Mouse (Mus musculus) thymus, postnatal 25 days (tissue): ENCODE measurements around the gene Zdhhc5.
"Not testable (repeated sequence)": the region's sequence is repeated elsewhere in the genome, so short reads cannot be mapped to it uniquely, and the experiment has no call there.

Experiments
- DNase-seq: peaks from one replicate; pipeline ENCODE4 v3.0.0; 2022

Zdhhc5 gene

DNA sequence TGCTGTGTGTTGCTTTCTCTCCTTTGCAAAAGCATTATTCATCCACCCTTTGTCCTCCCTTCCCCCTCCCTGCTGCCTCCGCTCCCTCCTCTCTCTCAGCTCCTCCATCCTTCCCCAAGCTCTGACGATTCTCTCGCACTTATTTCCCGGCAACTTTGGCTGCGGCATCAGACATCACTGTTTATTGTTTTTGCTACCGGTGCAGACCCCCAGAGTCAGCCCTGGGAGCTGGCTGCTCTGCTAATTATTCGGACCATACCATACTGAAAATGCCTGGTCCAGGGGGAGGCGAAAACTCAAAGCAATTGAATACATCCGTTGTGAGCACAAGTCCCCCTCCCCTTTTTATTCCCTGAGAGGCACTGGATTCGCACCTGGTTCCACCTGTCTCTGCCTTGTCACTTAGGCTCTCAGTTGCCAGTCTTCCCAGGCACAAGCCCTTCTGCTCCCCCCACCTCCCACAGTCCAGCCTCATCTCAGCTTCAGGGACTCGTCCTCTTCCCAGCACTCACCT, 19.4 kb upstream of the Zdhhc5 start:
- no peak for DNase-seq

DNA sequence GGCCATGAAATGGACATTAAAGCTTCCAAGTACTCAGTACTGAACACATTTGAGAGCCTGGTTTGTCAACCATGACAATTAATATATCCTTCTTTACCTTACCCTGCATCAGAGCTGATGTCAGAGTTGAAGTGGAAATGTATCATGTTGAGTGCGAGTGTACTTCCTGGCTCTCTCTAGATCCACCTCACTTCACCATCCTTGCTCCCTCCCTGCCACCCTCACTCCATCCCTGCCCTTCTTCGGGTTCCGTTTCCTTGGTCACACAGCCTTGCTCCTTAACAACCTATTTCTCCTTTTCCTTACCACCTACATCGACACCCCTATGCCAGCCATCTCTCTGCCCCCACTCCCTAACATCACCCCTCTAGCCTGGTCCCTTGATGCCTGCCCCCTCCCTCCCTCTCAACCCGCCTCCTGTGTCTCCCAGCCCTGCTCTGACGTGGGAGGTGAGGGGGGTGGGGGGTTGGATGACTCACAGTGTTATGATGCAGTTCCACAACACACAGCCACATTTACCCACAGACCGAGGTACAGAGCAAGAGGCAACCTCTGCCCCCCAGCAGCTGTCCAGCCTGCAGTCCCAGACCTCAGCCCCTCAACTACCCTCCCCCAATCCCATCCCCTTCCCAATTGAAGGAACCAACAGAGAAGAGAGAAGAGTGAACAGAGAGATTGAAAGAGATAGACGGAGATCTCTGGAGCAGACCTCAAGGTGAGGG, 18.8 kb upstream of the Zdhhc5 start, which contains the start of gene Ypel4:
Gene Ypel4 (plus strand): TSS at position 480 of the 722 bp plus-strand sequence.
- no peak for DNase-seq

DNA sequence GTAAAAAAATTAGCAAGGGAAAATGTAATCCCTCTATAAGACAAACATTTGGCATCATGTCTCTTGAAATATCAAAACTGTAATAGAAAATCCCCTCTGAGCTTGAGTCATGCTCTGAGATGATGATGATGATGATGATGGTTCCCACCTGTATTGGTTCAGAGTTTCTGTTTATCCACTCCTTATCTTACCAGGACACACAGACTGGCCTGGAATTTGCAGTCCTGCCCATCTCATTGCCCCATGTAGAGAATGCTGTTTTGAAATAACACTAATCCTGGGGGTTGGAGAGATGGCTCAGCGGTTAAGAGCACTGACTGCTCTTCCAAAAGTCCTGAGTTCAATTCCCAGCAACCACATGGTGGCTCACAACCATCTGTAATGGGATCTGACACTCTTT, 17.4 kb upstream of the Zdhhc5 start:
- no peak for DNase-seq

DNA sequence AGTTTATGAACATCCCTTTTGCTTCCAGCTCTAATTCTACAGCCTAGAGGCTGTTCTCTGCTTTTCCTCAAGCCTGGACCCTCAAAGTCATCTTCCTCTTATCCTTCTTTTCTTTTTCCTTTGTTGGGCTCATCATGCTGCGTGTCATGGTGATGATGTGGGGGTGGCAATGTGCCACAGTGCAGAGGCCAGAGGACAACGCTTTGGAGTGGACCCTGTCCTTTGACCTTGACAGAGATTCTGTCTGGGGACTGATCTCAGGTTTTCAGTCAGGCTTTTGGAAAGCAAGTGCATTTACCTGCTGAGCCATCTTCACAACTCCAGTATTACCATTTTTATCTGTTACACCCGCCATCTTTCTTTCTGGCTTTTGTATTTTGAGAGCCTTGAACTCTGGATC, 16.2 kb upstream of the Zdhhc5 start:
- DNase-seq: no peak

DNA sequence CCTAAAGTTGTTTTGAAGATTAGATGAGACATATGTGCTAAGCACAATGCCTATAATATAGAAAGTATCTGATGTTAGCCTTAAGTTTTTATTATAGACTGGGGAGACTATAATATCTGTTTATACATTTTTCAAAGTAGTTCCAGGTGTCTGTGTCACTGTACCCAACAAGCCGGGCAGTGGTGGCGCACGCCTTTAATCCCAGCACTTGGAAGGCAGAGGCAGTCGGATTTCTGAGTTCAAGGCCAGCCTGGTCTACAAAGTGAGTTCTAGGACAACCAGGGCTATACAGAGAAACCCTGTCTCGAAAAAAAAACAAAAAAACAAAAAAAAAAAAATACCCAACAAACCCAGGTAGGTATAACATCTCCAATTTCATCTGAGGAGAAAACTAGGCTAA, 13.2 kb upstream of the Zdhhc5 start:
- DNase-seq: not testable (repeated sequence)

DNA sequence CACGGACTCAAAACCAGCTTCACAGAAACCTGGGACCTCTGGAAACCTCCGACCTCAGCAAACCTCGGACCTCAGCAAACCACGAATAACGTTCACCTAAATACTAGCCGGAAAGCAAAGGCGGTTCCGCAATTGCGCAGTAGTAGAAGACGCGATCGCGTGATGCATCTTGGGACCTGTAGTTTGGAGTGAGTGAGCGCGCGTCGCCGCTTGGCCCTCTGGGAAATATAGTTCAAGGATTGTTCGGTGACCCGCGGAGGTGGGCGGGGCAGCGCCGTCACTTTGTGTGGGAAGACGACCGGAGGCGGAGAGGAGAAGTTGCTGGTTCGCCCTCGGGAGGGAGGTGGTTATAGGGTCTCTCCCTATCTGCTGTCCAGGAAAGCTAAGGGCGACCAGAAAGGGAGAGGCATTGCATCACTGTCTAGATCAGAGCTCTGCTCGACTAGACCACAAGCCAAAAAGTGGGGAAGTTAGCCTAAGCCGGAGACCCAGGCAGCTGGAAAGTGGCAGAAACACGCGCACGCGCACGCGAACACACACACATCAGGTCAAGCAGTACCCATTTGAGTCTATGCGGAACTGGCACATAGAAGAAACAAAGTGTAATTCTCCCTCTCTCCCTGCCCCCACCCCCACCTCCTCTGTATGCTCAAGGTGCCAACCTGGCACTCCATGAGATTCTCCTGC, 12.3 kb upstream of the Zdhhc5 start, which contains the start of gene Clp1:
Gene Clp1 (minus strand): TSS at position 179 of the 687 bp plus-strand sequence.
- DNase-seq: peak; percentile 94

DNA sequence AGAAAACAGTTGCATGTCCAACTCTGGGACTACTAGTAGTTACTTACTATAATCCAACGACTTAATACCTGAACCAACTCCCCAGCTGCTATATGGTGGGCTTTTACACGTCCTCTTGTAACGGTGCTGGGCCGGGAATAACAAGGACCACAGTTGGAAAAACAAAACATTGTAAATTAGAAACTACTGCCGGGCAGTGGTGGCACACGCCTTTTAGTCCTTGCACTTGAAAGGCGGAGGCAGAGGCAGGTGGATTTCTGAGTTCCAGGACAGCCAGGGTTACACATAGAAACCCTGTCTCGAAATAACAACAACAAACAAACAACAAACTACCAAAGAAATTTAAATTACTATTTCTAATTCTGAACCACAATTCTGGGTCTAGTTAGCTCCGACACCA, 11.7 kb upstream of the Zdhhc5 start:
- no peak for DNase-seq

DNA sequence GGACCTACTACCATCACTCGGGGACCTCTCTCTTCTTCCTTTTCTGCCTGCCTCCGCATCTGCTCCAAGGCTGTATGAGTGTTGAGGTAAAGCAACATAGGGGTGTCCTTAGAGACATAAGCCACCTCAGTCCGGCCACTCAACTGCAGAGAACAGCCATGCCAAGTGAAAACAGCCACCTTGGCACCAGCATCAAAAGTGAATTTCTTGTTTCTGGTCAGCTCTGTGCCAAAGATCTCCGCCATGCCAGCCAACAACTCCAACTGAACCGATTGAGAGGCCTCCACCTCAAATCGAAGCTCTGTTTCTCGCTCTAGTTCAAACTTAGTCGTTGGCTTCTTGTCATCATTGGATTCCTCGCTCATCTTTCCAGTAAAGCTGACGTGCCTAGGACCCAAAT, 10.8 kb upstream of the Zdhhc5 start:
- DNase-seq: no peak

DNA sequence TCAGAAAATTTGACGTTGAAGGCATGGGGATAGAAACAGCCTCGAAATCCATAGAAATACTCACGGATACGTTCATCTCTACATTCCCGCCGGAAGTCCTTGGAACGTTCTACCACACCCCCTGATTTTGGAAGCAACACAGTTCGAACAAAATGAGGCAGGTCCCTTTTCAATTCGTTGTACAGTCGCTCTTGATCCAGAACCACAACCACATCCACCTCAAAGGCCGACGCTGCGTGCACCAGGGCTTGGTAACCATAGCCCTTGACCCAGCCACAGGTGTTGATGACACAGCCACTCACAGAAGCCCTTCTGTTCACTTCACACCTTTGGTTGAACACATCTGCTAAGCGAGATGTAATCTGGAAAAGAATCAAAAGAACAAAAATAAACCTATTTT, 8.9 kb upstream of the Zdhhc5 start:
- no peak for DNase-seq

DNA sequence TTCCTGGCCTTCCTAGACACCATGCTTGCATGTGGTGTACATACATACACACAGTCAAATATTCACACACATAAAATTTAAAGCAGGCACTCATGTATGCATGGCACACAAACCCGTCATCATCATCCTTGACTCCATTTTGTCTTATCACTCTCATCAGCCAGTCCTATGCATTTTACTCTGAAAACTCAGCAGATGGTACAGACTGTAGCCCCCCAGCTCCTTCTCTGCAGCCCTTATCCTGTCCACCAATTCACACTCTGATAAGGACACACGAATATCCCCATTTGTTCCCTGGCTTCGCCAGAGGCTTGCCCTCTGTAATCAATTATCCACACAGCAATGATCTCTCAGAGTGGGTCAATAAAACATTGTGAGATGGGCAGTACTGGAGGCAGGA, 6.2 kb upstream of the Zdhhc5 start:
- no peak for DNase-seq

DNA sequence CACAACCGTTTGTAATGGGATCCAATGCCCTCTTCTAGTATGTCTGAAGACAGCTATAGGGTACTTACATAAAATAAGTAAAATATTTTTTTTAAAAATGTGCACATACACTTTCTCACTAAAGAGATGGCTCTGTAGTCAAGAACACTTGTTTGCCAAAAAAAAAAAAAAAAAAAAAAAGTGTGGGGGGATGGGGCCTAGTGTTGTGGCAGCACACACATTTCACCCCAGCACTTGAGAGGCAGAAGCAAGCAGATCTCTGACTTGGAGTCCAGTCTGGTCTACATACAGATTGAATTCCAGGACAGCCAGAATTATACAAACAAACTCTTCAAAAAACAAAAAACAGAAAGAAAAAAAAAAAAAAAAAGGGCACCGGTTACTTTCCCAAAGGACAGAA, 5.7 kb upstream of the Zdhhc5 start:
- no peak for DNase-seq

DNA sequence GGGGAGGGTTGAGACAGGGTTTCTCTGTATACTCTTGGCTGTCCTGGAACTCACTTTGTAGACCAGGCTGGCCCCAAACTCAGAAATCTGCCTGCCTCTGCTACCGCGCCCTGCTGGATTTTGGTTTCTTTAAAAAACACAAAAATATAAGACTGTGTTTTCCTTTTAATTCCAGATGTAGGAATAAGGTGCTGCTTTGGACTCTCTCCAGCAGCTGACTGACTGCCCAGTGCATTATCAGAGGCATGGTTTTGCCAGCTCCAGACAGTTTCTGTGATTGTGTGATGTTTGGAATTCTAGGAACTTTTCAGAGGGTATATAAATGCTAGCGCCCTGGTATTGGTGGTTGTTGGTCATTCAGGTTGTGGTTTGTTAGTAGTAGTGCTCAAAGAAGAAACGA, 2.4 kb upstream of the Zdhhc5 start:
- no peak for DNase-seq

DNA sequence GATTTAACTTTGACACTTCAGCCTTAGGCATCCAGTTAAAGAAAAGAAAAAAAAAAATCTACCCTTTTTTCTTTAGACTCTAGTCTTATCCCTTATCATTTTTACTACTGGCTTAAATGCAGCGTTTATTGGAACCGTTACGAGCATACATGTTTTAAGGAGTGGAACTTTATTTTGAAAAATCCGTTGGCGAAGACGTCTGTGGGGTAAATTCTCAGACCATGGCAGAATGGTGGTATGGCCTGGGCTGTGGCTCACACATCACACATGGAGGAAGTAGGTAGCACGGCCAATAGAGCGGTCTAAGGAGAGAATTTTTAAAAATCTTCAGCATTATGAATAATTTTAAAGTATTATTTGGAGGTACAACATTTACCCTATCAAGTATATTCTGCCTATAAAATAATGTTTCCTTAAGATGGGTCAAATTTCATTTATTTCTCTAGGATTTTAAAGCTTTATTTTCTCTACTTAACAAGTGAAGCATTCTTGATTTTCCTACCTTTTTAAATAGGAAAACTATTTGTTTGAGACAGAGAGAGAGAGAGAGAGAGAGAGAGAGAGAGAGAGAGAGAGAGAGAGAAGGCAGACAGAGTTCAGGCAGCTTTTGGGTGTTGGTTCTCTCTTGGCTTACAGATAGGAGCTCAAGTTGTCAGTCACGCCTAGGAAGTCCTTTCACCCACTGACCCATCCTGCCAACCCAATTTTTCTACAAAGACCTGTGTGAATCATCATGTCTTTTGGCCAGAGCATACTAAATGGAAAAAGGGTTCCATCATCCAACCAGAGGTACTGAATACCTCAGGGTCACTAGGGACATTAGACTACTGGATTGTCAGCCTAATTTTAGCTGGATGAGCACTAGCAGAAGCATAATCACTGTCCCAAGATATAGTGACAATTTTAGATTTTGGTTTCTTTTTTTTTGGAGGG, 1.7 kb upstream of the Zdhhc5 start:
- DNase-seq: no peak

DNA sequence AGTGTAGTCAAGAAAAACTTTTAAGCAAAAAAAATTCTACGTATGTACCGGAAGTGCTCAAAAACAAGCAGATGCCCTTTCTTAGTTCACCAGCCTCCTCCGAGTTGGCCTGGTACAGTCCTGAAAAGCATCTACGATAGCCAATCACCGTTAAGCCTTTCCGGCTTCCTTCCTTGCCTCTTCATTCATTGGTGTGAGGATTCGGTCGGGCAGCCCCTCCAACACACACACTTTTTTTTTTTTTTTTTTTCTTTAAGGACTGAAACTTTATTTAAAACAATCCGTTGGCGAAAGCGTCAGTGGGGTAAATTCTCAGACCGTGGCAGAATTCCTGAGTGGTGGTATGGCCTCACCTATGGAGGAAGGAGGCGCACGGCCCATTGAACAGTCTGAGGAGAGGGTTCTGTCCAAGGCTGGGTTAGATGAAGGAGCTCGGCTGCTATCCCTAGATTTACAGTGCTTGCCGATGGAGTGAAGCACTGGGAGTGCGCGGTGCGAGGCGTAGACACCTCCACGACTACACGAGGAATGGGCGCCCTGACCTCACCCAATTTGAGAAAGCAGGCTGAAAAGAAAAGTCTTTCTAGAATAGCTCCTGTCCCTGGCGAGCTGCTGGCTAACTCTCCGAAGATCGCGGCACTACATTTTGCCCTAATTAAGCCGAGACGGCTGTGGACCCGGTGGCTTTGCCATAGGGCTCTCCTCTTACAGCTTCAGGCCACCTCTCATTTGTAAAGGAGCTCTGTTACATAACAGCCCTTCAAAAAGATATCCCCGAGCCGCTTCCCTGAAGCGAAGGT, 782 bp upstream of the Zdhhc5 start:
- DNase-seq: peak; percentile 69

DNA sequence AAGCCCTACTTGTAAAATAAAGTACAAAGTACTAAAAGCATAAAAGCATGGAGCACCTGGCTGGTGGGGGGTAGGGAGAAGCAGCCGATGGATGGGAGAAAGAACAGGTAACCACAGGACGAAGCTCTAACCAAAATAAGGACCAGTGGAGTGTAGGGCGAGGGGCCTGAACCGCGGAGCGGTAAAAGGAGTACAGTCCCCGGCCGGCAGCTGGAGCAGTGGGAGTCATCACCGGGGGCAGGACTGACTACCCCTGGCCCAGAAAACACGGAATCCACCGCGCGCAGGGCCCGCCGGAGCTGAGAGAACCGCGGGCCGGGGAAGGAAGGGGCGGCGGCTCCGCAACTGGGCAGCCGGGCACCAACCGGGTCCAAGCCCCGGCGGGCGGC, 564 bp downstream of the Zdhhc5 start:
- DNase-seq: no peak

DNA sequence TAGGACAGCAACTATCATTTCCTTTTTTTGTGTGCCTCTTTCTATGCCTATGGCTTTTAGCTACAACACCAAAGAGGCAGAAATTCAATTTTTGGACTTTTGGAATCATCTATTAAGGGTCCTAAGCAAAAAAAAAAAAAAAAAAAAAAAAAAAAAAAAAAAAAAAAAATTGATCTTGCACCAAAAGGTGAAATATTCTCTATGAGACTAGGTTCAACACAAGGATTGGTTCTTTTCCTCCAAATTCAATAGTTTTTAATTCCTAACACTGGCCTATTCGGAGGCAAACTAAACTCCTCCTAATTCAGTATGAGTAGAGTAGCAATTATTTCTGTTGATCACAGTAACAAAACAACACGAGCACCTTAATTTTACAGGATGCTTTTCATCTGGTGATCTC, 3.1 kb downstream of the Zdhhc5 start:
- no peak for DNase-seq

DNA sequence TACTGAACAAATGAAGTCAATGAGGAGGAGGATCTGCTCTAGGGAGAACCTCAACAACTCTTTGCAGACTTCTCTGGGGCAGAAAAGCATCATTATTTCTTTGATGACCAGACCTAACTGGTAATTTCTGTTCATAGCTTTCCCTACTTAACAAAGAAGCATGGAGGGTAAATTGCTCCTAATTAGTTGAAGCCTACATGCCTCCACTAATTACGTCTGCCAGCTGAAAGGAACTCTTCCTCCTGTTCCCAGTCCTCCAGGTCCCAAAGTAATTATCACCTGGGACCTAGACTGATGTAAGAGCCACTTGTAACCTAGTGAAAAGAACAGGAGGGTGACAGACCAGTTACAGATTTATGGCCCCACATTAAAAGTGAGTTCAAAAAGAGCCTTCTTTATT, 7.5 kb downstream of the Zdhhc5 start:
- DNase-seq: no peak

DNA sequence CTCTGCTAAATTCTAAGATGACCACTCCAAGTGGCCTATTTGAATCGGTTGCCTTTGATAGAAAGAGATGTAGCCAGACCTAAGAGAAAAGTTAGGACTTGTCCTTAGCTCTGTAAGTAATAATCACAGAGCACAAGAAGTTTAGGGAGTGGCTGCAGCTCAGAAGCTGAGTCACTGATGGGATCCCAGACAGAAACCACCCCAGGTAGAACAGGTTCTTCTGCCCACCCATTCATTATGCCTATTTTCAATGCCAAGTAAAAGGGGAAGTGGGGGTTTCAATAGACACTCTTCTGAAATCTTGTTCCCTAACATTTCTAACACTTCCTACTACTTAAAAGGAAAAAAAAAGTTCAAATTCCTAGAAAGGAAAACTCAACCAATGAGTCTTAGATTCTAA, 9.7 kb downstream of the Zdhhc5 start:
- no peak for DNase-seq

DNA sequence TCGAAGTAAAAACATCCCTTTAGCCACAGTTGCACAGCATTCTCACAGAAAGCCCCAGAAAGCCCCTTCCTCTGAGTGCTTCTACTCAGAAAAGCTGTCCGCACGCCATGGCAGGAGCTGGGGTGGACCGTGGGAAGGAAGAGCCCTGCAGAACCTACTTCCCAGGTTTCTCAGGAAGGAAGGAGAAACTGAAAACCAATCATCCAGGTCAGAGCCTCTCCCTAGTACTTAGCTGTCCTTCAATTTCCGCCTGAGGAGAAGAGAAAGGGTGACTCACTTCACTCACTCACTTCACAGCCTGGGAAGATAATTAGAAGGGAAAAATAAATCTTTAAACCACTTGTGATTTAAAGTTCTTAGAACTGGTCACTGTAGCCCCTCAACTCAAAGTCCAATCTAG, 10.7 kb downstream of the Zdhhc5 start:
- no peak for DNase-seq

DNA sequence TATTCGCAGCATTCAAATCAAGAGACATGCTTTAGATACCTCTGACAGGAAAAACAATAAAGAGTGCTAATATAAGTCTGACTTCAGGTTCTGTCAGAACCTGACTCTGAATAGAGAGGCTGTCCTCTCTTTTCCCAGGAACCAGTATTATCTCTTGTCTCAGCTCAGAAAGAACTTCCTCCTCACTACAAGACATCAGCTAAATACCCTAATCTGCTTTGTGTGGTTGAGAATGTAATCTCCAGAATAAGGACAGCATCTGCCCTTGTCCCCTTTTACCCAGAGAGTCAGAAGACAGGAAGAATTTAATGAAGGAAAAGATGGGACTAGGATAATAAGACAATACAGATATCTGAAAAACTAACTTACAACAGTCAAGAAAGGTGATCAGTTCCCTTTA, 11.5 kb downstream of the Zdhhc5 start:
- DNase-seq: no peak

DNA sequence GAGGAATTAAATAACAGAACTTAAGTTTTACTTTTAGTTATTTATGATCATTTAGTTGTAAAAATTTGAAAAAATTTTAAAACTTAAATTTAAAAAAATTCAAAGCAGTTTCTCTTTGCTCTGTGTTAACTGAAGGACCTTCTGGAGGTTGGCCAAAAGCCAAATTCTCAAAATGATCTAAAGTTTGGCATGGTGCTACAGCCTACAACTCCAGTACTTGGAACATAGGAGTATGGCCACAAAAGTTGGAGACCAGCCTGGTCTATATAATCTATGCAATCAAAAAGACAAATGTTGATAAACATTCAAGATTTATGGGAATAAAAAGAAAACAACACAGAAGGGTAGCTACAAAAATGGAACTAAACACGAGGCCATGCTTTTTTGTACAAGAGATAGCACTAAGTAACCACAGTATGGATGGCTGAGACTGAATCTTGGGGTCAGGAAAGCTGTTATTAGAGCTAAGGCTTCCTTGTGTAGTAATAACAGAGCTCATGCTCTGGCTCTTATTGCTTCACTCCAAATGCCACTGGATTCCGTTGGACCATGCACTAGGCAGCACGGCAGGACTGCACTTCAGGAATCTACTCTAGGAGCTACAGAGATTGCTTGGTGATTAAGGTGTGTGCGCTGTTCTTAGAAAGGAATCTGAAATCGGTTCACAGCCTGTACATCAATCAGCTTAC, 19.8 kb downstream of the Zdhhc5 start:
- no peak for DNase-seq

DNA sequence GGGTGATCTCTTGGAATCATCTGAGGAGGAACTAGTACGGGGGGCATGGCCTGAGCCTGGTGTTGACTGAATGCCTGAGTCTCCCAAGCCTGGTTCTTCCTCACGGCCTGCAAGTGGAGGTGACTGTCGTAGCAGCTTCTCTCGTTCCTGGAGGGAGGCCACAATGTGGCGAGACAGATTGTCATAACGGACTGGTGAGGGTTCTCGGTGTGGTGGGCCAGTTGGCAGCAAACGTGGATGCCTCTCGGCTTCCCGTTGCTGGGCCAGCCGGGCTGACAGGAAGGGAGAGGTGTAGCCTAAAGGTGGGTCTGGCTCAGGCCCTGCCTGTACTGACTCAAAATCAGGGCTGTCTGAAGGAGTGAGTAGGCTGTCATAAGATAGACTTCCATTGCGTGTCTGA, 24.9 kb downstream of the Zdhhc5 start:
- no peak for DNase-seq
